Mouse (Mus musculus): ENCODE data around the gene Pan2.

The Pan2 gene

DNA sequence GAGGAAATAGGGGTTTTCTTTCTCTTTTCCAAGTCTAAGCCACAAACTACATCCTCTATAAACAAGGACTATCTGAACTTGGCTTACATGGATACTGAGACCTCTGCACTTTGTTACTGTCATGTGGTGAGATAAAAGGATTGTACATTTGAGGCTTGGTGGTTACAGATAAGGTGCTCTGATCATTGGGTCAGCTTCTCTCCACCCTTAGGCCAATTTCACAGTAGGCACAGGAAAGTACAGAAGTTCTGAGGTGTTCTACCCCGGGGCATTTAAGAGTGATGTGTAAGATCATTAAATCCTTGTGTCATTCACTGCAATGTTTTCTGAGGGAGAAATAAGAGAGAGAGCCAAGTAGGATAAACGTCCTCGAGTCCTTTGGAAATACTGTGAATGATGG is 33.5 kb downstream of the Pan2 start:
- DNase-seq (ENCODE audit: low spot score): no peak

GRCm38 (mm10) chr10:128337306-128338181 is 34.4 kb downstream of the Pan2 start, which contains the start of gene Cs:
TSS of gene Cs (plus strand) at chr10:128337734.
- DNase-seq (ENCODE audit: low spot score): peak; percentile 94

- DNase-seq (ENCODE audit: low spot score): no peak
Measured at GRCm38 (mm10) chr10:128338415-128338814, 35.3 kb downstream of the Pan2 start.

GRCm38 (mm10) chr10:128338948-128339347 is 35.8 kb downstream of the Pan2 start:
- no peak for DNase-seq (ENCODE audit: low spot score)

DNA sequence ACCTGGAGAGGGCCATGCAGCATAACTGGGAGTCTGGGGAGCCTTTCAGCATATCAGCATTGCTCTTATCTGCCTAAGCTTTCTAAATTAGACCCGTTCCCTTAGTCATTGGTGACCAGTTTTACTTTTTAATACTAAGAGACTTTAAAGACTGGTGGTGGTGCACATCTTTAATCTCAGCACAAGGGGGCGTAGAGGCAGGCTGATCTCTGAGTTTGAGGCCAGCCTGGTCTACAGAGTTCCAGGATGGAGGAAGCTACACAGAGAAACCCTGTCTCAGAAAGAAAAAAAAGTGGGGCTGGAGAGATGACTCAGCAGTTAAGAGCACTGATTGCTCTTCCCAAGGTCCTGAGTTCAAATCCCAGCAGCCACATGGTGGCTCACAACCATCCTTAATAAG is 37.1 kb downstream of the Pan2 start:
- DNase-seq (ENCODE audit: low spot score): no peak

DNA sequence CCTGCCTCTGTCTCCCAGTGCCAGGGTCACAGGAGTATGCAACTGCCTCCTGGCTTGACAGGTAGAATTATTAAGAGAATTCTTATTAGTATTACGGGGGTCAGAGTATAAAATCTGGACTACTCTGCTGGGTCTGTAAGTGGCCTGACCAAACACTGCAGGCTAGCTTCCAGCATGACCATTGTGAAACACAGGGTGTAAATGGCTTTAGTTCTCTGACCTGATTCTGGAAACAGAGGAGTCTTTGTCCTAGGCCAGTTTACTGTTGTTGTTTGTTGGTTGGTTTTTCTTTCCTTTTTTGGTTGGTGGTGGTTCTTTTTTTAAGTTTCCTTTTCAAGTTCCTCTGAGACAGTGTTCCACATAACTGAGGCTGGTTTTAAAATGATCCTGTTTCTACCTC is 40.3 kb downstream of the Pan2 start:
- no peak for DNase-seq (ENCODE audit: low spot score)

DNA sequence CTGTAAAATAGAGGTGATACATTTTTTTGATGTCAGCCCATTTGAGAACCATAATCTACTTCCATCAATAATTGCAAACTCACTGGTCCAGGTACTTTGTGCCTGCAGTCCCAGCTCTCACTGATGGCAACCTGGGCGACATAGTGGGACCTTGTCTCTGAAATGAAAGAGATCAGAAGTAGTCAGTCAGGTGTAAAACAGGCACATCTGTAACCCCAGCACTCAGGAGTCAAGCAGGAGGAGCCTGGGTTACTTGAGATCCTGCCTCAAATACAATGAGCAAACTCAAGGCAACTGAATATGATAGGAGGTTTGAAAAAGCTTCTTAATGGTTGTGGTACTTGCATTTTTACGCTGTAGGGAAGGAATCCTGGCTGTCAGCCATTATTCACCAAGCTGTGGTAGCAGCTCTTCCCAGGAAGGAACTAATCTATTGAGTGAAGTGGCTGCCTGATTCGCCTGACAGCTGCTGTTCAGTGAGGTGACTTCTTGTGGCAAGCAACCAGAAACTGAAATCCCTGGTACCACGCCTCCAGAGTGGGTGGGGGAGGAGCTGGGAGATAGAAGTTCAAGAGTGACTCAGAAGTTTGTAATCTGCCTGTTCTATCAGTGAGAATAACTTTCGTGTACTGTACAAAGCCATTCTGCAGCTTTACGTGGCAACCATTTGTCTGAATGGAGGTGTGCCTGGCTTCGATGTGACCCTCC is 41.6 kb downstream of the Pan2 start:
- no peak for DNase-seq (ENCODE audit: low spot score)

GRCm38 (mm10) chr10:128347541-128347940 is 44.4 kb downstream of the Pan2 start:
- DNase-seq (ENCODE audit: low spot score): no peak

DNA sequence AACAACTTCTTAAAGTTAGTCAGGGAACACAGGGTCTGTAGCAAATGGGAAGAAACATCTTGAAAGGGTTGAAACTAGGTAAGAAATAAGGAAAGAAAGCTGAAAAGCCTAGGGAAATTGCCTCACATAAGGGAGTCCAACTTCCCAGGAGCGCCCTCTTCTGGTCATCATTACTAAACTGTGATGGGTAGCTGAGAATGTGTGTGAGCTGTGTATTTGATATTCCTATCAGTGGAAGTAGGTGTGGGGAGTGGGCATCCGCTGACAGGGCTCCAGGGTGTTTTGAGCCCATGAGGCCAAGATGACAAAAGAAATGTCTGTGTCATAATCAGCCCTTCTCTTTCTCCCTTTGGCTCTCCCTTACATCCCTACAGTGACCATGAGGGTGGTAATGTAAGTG is 55.7 kb downstream of the Pan2 start:
- no peak for DNase-seq (ENCODE audit: low spot score)

DNA sequence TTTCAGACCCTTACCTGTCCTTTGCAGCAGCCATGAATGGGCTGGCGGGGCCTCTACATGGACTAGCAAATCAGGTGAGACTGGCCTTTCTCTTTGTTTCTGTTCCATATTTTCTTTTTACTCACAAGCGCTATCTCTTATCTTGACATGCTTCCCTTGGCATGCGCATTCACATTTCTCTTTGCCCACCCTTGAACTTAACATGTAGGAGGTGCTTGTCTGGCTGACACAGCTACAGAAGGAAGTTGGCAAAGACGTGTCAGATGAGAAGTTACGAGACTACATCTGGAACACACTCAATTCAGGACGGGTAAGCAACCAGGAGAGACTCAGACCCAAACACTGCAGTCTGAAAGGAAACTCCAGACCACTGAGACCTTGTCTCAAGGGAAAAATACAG is 56.1 kb downstream of the Pan2 start:
- no peak for DNase-seq (ENCODE audit: low spot score)

DNA sequence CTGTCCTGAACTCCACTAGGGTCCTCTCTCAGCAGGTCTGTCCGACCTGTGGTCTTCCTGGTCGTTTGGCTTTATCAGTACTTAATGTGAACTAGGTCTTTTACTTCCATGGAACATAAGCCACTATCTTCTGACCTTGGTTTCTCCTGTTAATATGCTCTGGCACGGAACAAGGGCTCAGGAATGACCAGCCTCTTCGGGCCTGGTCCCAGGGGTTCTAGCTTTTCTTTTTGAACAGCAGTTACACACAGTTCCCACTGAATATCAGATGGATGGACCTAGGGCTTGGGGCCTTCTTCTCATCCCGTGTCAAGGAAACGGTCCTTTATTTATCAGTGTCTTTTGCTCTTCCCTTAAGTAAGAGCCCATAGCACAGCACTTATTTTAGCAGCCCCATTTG is 58.7 kb downstream of the Pan2 start:
- DNase-seq (ENCODE audit: low spot score): no peak

DNA sequence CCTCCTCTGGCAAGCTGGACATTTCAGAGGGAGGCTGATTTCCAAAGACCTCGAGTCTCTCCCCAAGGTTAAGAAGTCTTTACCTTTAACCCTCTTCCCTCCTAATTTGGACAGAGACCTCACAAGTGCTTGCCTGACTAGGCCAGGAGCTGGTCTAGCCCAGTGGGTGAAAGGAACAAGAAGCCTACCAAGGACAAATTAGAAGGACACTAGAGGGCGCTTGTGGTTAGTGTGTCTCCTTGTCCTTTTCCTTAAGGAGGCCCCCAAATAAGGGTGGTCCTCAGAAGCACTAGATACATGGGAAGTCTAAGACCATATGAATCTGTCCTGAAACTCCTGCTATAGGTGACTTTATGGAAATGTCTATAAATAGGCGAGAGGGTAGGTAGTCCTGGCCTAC is 59.4 kb downstream of the Pan2 start:
- DNase-seq (ENCODE audit: low spot score): no peak

- DNase-seq (ENCODE audit: low spot score): no peak
Measured at GRCm38 (mm10) chr10:128367899-128368401, 64.8 kb downstream of the Pan2 start.

DNA sequence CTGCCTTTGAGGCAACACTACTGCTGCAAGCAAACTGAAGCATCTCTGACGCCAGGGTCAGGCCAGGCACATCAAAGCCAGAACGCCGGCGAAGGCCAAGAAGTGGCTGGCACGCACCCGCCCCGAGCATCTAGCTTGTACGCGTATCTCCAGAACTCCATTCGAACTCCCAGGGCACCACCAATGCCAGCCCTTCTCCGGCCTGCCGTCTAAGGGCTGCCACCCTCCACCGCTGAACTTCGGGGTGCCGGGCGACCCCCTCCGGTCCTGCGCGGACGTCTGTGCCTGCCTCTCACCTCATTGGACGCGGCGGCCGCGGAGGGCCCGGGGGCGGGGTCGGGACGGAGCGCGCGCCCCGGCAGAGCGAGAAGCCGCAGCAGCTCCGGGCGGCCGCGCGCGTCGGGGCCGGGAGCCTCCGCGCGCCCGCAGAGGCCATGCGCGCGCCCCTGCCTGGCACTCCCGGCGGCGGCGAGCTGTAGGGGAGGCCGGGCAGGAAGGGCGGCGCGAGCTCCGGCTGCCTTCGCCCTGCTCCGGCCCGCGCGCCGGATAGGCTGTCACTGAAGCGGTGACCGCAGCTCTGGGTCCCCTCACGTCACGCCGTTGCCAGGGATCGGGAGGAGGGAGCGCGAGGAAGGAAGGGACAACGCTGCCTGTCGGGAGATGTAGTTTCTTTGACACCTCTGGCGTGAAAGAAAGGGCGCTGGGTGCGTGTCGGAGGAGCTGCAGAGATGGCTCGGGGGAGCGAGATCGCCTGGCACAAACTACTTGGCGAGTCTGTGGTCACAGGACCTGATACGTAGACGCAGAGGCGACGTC is 65.5 kb downstream of the Pan2 start, which contains the start of gene Coq10a:
Gene Coq10a (minus strand): TSS at position 596 of the 816 bp plus-strand sequence.
- DNase-seq (ENCODE audit: low spot score): peak; percentile 75

GRCm38 (mm10) chr10:128369218-128369543 is 66.0 kb downstream of the Pan2 start:
- DNase-seq (ENCODE audit: low spot score): no peak

GRCm38 (mm10) chr10:128369599-128369998 is 66.5 kb downstream of the Pan2 start:
- no peak for DNase-seq (ENCODE audit: low spot score)

GRCm38 (mm10) chr10:128370021-128370420 is 66.9 kb downstream of the Pan2 start:
- no peak for DNase-seq (ENCODE audit: low spot score)

DNA sequence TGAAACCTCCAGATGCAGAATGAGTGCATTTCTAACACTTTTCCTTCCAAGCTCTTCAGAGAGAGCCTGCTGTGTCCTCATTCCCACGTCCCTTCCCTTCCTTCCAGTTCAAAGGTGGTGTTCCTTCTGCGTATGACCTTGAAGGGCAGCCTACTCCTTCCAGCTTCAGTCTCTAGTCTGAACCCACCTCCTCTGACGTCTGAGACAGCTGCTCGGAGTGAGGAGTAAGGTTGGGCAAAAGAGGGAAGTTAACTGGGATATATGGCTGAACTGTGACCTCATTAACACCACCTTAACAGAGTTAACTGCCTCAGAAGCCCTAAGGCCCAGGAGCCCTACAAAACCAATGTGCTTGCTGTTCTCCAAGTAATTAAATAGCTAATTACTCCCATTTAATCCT is 67.5 kb downstream of the Pan2 start:
- no peak for DNase-seq (ENCODE audit: low spot score)
